Mouse (Mus musculus) lung, postnatal 0 days (tissue): ENCODE measurements around the gene Sipa1l3.

ENCODE experiments used
- CTCF ChIP-seq: IDR thresholded peaks from 2 replicates; pipeline ENCODE4 v1.5.1; 2016; ENCODE audit warnings: antibody characterized with exemption, mild to moderate bottlenecking
- EP300 ChIP-seq: IDR thresholded peaks from 2 replicates; pipeline ENCODE4 v1.6.1; 2016; ENCODE audit warnings: antibody characterized with exemption, mild to moderate bottlenecking, control low read depth

DNA sequence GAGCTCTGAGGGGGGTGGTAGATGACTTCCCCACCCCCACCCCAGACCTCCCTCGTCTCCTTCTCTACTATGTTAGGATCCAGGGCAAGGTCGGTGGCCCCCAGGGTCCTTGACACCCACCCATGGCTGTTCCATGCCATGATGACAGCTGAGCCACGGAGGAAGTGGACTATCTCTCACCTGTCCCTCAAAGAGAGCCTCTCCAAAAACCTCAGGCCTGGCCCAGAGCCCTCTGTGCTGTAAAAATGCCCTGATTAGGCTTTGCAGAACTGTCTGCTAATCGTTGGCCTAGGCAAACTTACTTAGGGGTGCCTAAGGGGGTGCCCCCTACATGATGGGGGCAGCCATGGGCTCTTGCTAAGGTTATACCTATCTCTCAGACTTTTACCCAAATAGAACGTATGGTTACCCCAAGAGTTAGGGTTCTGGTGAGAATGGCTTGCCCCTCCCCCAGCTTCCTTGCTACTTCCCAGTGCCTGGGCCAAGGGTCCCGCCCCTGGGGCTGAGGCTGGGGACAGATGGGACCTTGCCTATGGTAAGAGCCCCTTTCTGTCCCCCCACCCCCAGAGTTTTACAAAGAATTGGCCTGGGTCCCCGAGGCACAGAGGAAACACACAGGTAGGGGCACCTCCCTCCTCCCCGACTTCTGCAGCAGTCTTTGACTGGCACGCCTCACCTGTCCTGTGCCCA, 204.7 kb downstream of the Sipa1l3 start:
- TF ChIP-seq CTCF (no peak), EP300 (no peak)
